Mouse (Mus musculus) brain, adult 10 weeks (tissue): ENCODE measurements around the gene Tle4. TPM values are rescaled to one million over a fixed set of nuclear protein-coding genes. Genes with fewer than 3 reads are reported as not detected.

ENCODE experiments used
- polyA plus RNA-seq: library from polyadenylated mRNA; stranded (reverse); fragments of 350-450 nt; fragmentation: Illumina TruSeq; extraction: RNeasy Lipid Tissue Mini Kit (QIAGEN cat#74804); gene quantifications from one replicate; pipeline ENCODE4 v1.2.3, GENCODE M21; 2015; ENCODE audit warnings: low read depth, low replicate concordance

Gene Tle4
- 32.4 TPM for polyA plus RNA-seq

GRCm38 (mm10) chr19:14597917-14598689 lies at the start of gene Tle4:
Gene Tle4, minus strand, starts transcription at chr19:14598051.

